Mouse (Mus musculus) embryonic fibroblast, embryonic 13.5 days (primary cell): ENCODE results near the gene Polrmt.

Experiments used
- CTCF ChIP-seq: IDR thresholded peaks from 2 replicates; pipeline ENCODE4 v1.5.1; 2011; ENCODE audit warnings: mild to moderate bottlenecking, control low read depth, low read length, moderate library complexity, borderline replicate concordance; ENCODE audit not compliant: insufficient read depth
- POLR2A ChIP-seq: IDR thresholded peaks from 2 replicates; pipeline ENCODE4 v1.6.1; 2011; ENCODE audit warnings: low read depth, mild to moderate bottlenecking, control low read depth, low read length, moderate library complexity

DNA sequence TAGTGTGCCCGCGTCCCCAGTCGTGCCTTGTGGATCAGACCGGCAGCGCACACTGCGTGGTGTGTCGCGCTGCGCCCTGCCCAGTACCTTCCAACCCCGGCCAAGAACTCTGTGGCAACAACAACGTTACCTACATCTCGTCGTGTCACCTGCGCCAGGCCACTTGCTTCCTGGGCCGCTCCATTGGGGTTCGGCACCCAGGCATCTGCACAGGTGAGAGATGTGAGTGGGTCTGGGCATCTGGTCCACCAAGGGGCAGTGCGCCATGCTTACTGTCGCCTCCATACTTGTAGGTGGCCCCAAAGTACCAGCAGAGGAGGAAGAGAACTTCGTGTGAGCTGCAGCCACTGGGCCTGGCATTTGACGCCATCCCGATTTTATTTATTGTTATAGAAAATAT is 34.8 kb upstream of the Polrmt start:
- TF ChIP-seq CTCF (no peak), POLR2A (no peak)
